Mouse (Mus musculus): Measurements from ENCODE around the gene Dhps. TPM values are rescaled to one million over a fixed set of nuclear protein-coding genes. Genes with fewer than 3 reads are reported as not detected.

The Dhps gene
- 10 to 100 TPM; 63.8 to 68.7 TPM for total RNA-seq (2021)
- long read RNA-seq, experiment 1, transcript Dhps-201 (9 exons, 1,333 nt), result major isoform, 32 of 61 reads
- long read RNA-seq, experiment 1, partial matches to known transcripts, result 1 of 61 reads
- long read RNA-seq, experiment 1, other reads (novel, unspliced or antisense), result 26 of 61 reads
- long read RNA-seq, experiment 2, transcript Dhps-201 (9 exons, 1,333 nt), result major isoform, 35 of 58 reads
- long read RNA-seq, experiment 2, partial matches to known transcripts, result 2 of 58 reads
- long read RNA-seq, experiment 2, other reads (novel, unspliced or antisense), result 19 of 58 reads

DNA sequence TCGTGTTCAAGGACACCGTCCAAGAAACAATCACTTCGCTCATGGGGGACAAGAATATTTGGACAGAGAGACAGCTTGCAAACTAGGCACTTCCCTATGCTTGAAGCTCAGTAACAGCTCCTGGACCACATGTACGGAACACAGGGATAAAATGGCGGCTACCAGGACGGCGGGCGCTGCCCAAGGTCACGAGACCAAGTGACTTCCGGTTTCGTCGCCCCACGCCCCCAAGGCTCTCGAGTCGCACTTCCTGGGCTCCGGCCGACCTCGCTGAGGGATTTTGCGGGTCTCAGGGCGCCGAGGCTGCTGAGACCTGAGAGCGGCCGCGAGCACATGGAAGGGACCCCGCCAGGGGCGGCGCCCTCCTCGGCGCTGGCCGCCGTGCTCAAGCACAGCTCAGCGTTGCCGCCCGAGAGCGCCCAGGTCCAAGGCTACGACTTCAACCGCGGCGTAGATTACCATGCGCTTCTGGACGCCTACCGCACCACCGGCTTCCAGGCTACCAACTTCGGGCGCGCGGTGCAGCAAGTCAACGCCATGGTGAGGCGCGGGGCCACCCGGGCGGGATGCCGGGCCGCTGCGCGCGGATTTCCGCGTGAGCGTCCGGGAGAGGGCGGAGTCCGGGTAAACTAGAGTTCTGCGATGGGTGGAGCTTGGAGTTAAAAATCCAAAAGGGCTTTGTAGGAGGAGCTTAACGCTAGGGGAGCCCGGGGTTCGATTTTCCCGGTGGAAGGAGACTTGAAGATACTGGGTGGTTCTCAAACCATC lies at the start of gene Dhps:
Dhps (plus strand) TSS at position 244 of the 768 bp plus-strand sequence.
- DNase-seq (ENCODE audit: low spot score in 2 of 2), result peak; percentile 90 to 91

DNA sequence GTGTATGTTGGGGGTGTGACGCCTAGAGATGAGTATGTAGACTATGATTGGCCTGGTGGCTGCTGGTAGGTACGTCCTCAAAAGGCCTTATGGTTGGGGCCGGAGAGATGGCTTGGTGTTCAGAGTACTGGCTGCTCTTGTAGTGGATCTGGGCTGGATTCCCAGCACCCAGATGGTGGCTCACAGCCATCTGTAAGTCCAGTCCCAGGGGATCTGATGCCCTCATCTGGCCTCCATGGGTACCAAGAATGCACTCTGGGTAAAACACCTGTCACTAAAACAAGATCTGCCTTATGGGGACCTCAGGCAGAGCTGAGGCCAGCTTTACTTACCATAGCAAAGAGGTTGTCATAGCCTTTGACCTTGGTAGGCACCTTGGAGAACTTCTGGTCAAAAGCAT lies 47.7 kb upstream of the Dhps start:
- no peak for DNase-seq (ENCODE audit: low spot score in 2 of 2)

DNA sequence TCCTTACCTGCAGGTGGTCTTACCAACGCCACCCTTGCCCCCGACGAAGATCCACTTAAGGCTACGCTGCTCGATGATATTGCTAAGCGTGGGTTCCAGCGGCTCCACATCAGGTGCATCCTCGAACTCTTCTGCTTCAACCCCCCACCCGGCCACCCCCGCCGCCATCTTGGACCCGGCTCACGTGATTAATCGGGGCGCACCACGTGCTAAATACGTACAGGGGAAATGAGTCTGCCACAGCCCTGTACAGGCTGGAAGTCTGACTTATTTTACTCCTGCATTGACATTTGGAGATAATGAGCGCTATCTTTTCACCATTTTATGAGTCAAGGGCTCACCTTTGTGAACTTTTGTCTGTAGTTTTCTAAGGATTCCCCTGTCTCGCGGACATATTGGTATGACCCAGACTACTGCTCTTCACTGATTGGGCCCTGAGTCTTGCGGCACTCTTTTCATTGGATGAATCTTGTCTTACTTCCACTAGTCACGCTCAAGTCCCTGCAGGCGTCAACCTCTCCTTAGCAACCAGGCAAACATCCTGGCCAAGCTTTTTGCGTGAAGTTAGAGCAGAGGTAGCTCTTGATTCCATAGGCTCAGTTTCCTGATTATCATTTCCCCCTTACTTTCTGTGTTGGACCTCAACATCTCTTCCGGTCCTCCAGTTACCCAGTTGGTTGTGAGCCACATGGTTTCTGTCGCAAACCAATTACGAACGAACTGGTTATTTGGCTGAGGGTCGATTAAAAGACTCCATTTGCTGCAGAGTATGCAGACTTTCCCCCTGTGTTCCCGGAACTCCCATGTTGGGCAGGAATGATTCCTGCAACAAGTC lies 46.2 kb upstream of the Dhps start, which contains the start of gene Asna1:
Asna1 (minus strand) TSS at position 184 of the 835 bp plus-strand sequence.
- peak; percentile 75 to 76 for DNase-seq (ENCODE audit: low spot score in 2 of 2)

DNA sequence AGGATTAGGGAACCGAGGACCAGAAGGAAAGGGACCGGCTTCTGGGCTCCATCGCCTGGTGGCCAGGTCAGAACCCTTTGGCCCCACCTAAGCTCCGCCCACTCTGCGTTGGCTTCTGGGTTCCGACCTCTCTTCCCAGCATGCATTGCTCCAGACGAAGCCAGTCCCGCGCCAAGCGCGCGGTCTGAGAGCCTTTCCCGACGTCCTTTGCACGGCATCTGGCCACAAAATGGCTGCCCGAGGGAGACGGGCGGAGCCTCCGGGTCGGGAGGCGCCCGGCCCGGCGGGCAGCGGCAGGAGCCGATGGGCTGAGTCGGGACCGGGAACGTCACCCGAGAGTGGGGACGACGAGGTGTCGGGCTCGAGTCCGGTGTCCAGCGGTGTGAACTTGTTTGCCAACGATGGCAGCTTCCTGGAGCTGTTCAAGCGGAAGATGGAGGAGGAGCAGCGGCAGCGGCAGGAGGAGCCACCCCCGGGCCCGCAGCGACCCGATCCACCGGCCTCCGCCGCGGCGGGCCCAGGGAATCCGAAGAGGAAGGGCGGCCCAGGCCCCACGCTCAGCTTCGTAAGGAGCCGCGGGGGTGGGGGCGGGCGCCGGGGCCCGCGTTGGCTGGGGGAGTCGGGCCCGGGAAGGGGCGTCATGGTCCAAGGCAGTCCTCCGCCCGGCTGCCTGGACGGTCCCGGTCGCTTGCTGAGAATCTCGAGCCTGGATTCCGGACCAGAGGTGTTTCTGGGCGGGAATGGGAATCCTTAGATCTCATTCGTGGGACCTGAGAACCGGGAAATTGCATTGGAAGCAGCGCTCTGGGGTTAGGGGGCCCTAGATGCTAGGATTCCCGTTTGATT lies 44.7 kb upstream of the Dhps start, which contains the start of gene Trir:
Trir (plus strand) TSS at position 154 of the 846 bp plus-strand sequence.
- DNase-seq (ENCODE audit: low spot score in 2 of 2), result peak; percentile 95 to 96

DNA sequence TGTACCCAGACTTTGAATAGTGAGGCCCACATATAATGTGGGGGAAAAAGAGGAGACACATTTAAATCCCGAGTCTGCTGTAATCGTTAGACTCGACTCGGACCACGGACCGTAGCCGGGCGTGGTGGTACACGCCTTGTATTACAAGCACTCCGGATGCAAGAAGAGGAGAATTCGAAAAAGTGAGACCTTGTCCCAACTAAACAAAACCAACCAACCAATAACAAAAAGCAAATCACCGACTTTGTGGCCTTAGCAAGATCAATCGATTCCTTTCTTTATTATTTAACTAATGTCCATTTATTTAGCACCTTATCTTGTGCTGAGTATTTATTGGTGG lies 44.1 kb upstream of the Dhps start:
- no peak for DNase-seq (ENCODE audit: low spot score in 2 of 2)

DNA sequence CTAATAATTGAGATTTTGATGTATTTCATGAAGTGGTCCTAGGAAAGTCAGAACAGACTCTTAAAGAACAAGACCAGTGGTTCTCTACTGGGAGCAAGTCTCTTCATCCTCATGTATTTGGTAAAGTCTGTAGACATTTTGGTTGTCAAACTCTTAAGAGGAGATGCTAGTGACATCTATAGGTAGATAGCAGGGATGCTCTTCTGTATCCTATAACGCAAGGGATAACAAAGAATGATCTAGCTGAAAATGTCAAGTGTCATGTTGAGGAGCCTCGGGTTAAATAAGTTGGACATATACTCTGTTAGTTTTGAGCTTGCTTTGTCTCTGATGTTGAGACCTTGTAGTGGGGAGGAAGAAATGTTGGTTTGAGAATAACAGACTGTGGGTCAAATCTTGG lies 43.6 kb upstream of the Dhps start:
- no peak for DNase-seq (ENCODE audit: low spot score in 2 of 2)

DNA sequence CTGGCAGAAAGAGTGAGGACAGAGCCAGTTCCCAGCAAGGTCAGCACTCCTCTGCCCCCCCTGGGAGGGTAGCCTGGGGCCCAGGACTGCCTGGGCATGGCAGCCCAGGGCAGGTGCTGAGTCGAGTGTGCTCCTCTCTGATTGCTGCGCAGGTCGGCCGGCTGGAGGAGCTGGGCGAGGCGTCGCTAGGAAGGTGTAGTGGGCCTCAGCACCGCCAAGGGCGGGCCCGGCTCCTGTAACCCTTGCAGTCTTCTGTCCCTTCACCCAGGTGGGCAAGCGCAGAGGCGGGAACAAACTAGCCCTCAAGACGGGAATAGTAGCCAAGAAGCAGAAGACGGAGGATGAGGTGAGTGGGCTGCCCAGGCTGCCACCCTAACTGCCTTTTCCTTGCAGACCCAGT lies 42.3 kb upstream of the Dhps start:
- no peak for DNase-seq (ENCODE audit: low spot score in 2 of 2)

DNA sequence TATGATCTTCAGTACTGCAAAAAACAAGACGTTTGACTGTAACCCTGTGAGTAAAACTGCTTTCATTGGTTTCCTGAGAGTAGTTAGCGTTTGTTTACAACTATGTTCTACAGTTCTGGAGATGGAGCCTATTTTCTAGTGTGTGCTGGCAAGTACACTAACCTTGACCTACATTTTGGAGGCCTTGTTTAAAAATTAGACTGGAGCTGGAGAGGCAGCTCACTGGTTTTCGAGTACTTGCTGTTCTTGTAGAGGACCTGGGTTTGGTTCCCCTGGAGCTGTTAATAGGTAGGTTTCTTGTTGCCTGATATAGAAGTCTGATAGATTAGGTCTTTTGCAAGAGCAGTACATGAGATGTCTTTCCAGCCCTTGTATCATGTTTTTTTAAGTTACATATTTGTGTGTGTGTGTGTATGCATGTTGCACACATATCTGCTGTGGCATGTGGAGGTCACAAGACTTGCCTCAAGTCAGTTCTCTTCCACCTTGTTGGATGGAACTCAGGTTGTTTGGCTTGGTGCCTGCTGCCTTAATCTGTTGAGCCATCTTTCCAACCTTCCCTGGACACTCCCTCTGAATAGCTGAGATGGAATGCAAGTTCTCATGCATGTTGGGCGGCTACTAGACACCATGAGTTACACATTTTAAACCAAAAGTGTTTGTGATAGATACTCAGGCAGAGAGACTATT lies 38.8 kb upstream of the Dhps start:
- no peak for DNase-seq (ENCODE audit: low spot score in 2 of 2)

DNA sequence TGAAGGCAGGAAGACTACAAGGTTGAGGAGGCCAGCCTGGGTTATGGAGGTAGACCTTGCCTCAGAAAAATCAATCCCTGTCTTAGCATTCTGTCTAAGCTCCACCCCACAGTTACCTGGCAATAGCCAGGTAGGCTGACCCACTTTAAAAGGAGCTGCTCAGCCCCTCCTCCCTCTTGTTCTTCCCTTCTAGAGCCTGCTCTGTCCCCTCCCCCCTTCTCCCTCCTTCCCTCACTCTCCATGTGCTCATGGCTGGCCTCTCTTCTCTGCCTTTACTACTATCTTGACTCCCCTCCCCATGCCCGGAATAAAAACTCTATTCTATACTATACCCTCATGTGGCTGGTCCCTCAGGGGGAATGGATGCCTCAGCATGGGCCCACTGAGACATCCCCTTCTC lies 37.7 kb upstream of the Dhps start:
- no peak for DNase-seq (ENCODE audit: low spot score in 2 of 2)

DNA sequence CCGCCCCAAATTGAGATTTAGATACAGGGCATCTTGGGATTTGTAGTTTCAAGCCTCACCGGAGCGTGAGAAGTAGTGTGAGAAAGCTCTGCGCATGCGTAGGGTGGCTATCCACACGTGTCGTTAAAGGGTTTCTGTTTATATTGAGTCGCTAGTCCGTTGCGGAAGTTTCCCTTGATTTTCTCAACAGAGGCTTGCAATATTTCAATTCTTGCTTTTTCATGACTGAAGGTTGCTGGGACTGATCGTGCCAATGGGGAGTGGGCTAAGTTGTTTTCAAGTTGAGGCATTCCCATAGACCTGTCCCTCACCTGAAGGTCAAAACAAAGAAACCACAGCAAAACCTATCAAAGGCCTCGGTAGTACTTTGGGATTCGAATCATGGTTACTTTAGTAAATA lies 36.8 kb upstream of the Dhps start:
- peak; percentile 63 for DNase-seq (ENCODE audit: low spot score in 2 of 2)

DNA sequence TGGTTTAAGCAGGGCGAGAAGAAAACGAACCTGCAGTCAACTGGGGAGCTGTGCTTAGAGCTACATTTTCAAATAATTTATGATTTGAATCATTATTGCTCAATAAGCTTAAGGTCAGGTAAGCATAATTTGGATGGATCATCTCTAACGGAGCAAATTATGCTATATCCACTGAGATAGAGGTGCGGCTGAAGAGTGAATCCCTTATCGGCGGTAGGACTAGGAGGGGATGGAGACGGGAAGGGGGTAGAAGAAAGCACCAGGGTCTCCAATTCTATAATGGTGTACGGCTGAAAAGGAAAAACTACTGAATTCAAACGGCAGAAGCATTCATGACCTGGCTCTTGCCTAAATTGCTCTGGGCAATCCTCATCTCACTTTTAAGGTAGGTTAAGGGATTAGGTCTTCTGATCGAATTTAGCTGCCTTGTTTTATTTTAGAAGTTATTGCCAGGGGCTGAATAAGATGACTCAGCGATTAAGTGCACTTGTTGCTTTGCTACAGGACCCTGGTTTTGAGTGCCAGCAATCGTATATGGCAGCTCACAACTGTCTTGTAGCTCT lies 36.3 kb upstream of the Dhps start:
- no peak for DNase-seq (ENCODE audit: low spot score in 2 of 2)

DNA sequence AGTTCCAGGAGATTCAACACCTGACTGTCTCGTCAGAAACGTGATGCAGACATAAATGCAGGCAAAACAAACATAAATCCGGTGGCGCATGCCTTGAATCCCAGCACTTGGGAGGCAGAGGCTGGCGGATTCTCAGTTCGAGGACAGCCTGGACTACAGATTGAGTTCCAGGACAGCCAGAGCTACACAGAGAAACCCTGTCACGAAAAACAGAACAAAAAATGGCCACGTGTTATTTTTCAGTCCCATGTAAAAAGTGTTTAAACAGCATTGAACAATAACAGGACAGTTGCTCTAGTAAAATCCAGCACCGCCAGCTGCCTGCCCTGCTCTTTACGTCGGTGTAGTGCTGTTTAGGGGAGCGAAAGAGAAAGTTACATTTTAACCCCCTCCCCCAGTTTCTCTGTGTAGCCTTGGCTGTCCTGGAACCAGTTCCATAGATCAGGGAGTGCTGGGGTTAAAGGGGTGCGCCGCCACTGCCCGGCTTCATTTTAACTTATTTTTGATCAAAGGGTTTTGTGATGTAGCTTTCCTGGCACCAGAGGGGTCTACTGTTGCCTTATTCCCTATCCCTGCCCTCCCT lies 35.7 kb upstream of the Dhps start:
- no peak for DNase-seq (ENCODE audit: low spot score in 2 of 2)

DNA sequence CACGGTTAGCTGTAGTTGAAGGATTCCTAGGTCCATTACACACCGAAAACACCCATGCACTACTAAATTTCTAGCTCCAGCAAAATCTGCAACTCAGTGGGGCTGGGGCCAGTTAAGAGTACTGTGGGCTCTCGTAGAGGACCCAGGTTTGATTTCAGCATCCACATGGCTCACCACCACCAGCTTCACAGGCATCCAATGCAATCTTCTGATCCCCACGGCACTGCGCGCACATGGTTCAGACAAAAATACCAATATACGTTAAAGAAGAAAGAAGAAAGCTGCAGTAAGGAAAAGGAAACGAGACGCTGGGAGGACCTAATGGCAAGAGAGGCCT lies 35.2 kb upstream of the Dhps start:
- DNase-seq (ENCODE audit: low spot score in 2 of 2), result no peak

DNA sequence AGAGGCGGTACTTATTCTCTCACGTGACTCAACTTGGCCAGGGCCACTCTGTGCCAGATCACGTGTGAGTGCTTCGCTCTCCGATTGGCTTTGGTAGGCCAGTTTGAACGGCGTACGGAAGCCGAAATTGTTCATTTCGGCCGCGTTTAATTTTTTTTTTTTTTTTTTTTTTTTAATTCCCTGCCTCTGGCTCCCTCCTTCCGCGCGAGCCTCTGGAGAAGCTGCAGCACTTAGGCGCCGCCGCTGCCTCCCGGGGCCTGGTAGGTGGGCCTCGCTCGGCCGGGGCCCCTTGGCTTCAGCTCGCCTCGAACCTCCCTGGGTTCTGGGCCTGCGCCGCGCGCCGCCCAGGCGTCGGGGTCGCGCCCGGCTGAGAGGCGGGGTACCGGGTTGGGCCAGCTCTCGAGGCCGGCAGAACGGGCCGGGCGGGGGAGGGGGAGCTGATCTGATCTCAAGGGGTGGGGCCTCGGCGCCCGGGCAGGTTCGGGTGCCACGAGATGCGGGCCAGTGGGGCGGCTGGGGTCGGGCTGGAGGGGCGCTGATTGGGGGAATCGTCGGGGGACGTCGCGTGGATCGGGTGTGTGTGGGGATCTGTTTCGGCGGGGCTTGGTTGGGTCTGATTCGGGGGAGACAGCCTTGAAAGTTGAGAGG lies 34.7 kb upstream of the Dhps start, which contains the start of gene Tnpo2:
Tnpo2 (plus strand) TSS at position 198 of the 648 bp plus-strand sequence.
- DNase-seq (ENCODE audit: low spot score in 2 of 2), result peak; percentile 88 to 90

DNA sequence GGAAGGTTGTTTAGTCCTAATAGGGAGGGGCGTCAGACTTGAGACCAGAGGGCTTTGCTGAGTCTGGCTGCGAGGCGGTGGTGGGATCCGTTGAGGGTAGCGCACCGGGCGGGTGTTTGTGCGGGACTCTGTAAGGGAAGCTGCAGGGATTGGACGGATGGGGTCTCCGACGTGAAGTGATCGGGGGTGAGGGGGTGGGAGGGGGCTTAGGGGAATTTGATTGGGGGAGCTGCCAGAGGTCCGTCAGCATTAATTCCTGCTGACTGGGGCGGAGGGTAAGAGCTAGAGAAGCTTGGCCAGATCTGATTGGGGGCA lies 34.2 kb upstream of the Dhps start:
- DNase-seq (ENCODE audit: low spot score in 2 of 2), result peak in 1 of 2 experiments; percentile 34

DNA sequence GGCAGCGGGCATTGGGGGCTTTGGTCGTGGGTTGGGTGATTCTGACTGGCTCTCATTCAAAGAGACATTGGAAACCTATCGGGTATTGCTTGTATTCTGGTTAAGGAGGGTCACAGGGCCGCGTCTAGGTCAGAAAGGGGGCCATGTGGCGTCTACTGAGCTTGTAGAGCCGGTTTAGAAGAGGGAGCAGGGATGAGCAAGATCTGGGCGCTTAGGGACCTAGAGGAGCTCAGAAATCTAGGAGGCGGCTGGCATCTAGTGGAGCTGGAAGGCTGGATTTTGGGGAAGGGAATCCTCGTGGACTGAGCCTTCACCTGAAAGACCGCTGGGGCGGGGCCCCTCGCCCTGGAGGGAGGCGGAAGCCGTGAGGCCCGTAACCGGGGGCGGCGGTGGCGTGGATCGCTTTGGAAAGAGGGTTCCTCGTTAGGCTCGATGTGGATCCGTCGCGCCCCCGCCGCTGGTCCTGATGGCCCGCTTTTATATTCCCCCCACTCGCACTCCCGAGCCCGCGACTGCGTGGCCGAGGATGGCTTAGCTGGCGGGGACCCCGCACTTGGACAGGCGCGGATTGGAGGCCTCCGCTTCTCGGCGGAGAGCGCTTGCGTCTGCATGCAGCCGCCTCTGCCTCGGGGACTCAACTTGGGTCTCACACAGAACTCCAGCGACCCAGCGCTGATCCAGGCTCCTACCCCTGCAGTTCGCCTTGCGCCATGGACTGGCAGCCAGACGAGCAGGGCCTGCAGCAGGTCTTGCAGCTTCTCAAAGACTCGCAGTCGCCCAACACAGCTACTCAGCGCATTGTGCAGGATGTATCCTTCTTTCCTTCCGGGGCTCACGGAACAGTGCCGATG lies 33.7 kb upstream of the Dhps start:
- peak; percentile 49 to 67 for DNase-seq (ENCODE audit: low spot score in 2 of 2)

DNA sequence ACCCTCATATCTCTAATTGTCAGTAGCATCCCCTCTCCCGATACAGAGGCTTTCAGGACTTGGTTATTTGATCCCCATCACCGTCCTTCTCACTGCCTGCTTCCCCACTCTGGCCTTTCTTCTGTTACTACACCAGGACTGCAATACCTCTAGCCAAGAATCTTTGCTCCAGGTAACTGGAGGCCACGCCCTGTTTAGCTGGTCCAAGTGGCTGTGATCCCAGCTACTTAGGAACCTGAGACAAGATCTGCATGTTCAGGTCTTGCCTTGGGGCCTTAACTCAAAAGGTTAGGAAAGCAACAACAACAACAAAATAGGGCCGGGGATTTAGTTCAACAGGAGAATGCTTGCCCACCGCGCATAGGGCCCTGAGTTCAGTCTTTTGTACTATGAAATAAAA lies 27.9 kb upstream of the Dhps start:
- DNase-seq (ENCODE audit: low spot score in 2 of 2), result no peak

DNA sequence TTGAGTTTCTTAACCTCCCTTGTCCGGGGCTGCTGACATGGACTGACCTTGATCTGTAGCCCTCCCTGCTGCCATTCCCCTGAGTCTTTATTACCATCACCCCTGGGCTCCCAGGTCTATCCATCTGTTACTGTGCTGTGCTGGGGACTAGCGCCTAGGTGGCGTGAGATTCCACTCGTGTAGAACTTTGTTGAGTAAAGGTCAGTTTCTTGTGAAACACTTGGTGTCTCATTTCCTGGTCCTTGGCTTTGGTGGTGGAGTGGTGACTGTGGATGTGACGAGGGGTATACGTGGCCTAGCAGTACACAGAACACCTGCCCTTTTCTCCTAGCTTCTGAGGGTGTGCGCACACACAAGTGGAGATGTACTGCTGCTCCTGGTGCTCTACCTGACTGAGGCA lies 14.2 kb upstream of the Dhps start:
- DNase-seq (ENCODE audit: low spot score in 2 of 2), result no peak

Data from left cerebral cortex, adult 18-20 months (tissue).